Mouse (Mus musculus): ENCODE measurements around the gene Lrrc8b. TPM values are rescaled to one million over a fixed set of nuclear protein-coding genes. Genes with fewer than 3 reads are reported as not detected.

The Lrrc8b gene
- polyA plus RNA-seq, 1 experiment from 2014 or later: 7.2 TPM

DNA sequence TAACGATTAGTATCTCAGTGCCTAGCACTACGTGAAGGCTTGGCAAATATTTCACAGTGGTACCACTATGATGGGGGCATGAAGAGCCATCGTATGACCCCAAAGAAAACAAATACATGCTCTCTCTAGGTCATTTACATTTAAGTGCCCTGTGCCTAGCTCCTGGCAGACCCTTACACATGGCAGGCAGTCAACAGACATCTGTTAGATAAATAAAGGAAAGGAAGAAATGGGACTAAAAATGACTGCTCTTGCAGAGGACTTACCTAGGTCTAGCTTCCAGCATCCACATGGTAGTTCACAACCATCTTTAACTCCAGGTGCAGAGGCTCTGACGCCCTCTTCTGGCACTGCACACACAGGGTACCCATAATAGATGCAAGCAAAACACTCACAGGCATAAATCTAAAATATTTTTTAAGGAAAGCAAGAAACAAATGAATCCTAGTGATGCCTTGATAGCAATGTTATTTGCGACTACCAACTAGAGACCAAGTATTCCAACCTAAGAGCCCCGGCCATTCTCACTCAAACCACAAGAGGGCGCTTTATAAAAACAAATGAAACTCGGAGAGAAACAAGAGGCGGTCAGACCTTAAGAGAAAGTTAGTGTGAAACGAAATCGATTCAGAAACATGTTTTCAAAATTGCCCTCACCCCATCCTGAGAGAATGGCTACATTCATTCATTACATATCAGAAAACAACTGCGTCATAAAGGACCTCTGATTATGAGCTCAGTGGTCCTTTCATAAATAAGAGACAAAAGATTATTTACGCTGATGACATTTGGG lies 15.7 kb upstream of the Lrrc8b start:
- Histone ChIP-seq H3K4me2 (ENCODE audit: low read length) (peak overlapping the region; percentile 41), H3K4me3 (replicated peaks; ENCODE audit: low read depth, low read length) (peak overlapping the region; percentile 13; the same call in 1 of the 2 replicates), H3K9me3 (replicated peaks; ENCODE audit: low read length) (no peaks in the 10 kb centered on the region), H3K9ac (ENCODE audit: low read depth, low read length) (no peak overlapping the region), H3K4me1 (replicated peaks; ENCODE audit: insufficient read depth, low read length) (no peaks in the 10 kb centered on the region), H3K36me3 (ENCODE audit: insufficient read depth, low read length) (no peaks in the 10 kb centered on the region), H3K27me3 (ENCODE audit: insufficient read depth, low read length) (no peaks in the 10 kb centered on the region), H3K27ac (no peak overlapping the region)
- peak; percentile 67 for ATAC-seq (replicated peaks; ENCODE audit: low FRiP score, low read depth)
- peak; percentile 81 for TF ChIP-seq CTCF (IDR thresholded peaks at IDR 0.05; ENCODE audit: low read depth)
- WGBS: 26% methylated on average over 13 of the region's 13 CpGs
- peak; percentile 89 for DNase-seq (ENCODE audit: low spot score)

DNA sequence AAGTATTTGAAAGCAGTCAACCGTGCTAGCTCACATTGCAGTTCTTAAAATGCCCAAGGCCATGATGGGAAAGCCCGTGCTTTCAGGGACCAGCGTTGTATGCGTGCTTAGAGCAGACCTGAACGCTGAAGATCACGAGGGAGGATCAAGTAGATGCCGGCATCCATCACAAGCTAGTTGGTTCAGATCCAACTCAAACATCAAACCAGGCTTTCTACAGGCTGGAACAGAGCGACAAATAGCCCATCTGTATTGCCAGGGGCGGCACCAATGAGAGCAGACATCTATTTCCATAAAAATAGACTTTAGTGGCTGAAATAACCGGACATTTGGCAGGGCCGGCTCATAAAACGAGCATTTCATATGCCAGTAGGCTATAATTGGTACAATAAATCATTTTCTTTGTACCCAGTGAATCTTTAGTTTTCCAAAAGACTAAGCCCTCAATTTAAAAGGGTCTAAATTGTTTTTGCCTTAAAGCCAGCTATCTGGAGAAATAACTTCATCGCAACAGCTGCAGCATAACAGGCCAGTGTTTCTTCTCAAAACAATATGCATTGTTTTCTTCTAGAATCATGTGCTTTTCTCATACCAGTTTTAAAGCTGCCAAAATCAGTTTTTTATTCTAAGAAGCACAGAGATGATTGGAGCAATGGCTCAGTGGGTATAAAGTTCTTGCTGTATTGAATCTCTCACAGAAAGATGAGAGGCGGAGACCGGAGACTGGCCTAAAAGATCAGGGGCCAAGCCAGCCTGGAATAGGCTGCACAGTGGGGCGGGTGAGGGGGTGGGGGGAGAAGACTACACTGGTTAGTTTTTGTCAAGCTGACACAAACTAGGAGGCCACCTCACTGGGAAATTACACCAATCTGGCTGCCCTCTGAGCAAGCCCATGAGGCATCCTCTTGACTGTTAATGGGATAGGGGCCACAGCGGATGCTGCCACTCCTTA lies 14.9 kb upstream of the Lrrc8b start:
- Histone ChIP-seq H3K4me3 (replicated peaks; ENCODE audit: low read depth, low read length) (peak overlapping the region; percentile 13; the same call in 1 of the 2 replicates), H3K36me3 (ENCODE audit: insufficient read depth, low read length) (no peaks in the 10 kb centered on the region), H3K9me3 (replicated peaks; ENCODE audit: low read length) (no peaks in the 10 kb centered on the region), H3K27me3 (ENCODE audit: insufficient read depth, low read length) (no peaks in the 10 kb centered on the region), H3K9ac (ENCODE audit: low read depth, low read length) (no peak overlapping the region), H3K27ac (no peak overlapping the region), H3K4me1 (replicated peaks; ENCODE audit: insufficient read depth, low read length) (no peaks in the 10 kb centered on the region), H3K4me2 (ENCODE audit: low read length) (peak overlapping the region; percentile 41)
- TF ChIP-seq CTCF (IDR thresholded peaks at IDR 0.05; ENCODE audit: low read depth): no peak
- ATAC-seq (replicated peaks; ENCODE audit: low FRiP score, low read depth): no peak; the same call in 1 of the 2 replicates
- peak; percentile 58 for DNase-seq (ENCODE audit: low spot score)
- WGBS: 32% methylated on average over 17 of the region's 17 CpGs

DNA sequence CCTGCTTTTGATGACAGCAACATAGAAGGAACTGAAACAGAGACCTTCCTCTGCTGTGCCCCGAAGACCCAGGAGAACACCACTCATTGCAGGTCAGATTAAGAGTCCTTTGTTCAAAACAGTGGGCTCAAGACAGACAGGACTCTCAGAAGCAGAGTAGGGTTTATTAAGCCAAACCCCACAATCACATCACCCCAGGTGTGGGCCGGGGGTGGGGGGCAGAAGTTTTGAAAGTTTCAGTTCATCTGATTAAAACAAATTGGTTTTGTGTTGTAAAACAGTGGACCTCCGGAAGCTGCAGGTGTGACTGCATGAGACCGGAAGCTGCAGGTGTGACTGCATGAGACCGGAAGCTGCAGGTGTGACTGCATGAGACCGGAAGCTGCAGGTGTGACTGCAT lies 14.0 kb upstream of the Lrrc8b start:
- Histone ChIP-seq H3K9ac (ENCODE audit: low read depth, low read length) (no peak overlapping the region), H3K4me2 (ENCODE audit: low read length) (no peak overlapping the region), H3K27me3 (ENCODE audit: insufficient read depth, low read length) (no peaks in the 10 kb centered on the region), H3K4me1 (replicated peaks; ENCODE audit: insufficient read depth, low read length) (no peaks in the 10 kb centered on the region), H3K27ac (no peak overlapping the region), H3K4me3 (replicated peaks; ENCODE audit: low read depth, low read length) (no peak overlapping the region), H3K36me3 (ENCODE audit: insufficient read depth, low read length) (no peaks in the 10 kb centered on the region), H3K9me3 (replicated peaks; ENCODE audit: low read length) (no peaks in the 10 kb centered on the region)
- TF ChIP-seq CTCF (IDR thresholded peaks at IDR 0.05; ENCODE audit: low read depth): no peak
- no peak for DNase-seq (ENCODE audit: low spot score)
- ATAC-seq (replicated peaks; ENCODE audit: low FRiP score, low read depth): no peak
- WGBS: 94% methylated on average over 5 of the region's 6 CpGs

DNA sequence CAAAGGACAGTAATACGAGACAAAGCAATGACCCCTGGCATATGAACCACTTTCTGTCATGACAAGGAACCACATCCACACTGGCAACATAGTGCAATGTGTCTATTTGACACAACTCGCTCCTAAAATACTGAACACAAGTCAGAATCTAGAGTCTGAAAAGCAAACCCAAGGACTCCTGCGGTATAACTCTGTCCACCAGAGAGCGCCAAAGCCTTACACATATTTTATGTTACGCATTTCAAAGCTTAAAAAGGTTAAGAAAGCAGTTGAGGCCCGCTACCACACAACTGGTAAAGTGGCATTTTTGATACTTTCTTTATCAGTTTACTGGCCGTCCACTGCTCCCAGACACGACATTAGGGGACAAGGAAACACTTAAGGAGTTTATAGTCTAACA lies 10.6 kb upstream of the Lrrc8b start:
- Histone ChIP-seq H3K4me1 (replicated peaks; ENCODE audit: insufficient read depth, low read length) (no peaks in the 10 kb centered on the region), H3K9ac (ENCODE audit: low read depth, low read length) (no peak overlapping the region), H3K36me3 (ENCODE audit: insufficient read depth, low read length) (no peaks in the 10 kb centered on the region), H3K9me3 (replicated peaks; ENCODE audit: low read length) (no peaks in the 10 kb centered on the region), H3K27me3 (ENCODE audit: insufficient read depth, low read length) (no peaks in the 10 kb centered on the region), H3K4me2 (ENCODE audit: low read length) (no peak overlapping the region), H3K4me3 (replicated peaks; ENCODE audit: low read depth, low read length) (no peak overlapping the region), H3K27ac (no peak overlapping the region)
- DNase-seq (ENCODE audit: low spot score) (peak; percentile 78), ATAC-seq (replicated peaks; ENCODE audit: low FRiP score, low read depth) (no peak)
- TF ChIP-seq CTCF (IDR thresholded peaks at IDR 0.05; ENCODE audit: low read depth): peak; percentile 89
- 5% methylated on average over 8 of the region's 8 CpGs for WGBS

DNA sequence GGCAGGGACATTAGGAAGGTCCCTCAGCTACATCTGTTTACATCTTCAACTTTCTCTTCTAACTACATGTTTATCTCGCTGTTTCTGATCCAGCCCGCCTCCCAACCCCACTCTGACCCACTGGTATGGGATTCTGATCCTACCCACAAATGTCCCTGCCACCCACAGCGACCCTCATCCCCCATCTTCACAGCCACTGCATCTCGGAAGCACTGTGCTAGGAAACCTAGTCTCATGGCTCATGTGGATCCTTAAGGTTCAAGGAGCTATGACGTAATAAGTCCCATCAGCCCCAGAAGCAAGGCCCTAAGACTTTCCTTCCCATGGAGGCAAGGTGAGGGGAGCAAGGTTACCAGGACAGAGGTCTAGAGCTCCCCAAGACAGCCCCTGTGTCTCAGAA lies 7.9 kb upstream of the Lrrc8b start:
- Histone ChIP-seq H3K9me3 (replicated peaks; ENCODE audit: low read length) (no peaks in the 10 kb centered on the region), H3K36me3 (ENCODE audit: insufficient read depth, low read length) (no peaks in the 10 kb centered on the region), H3K4me3 (replicated peaks; ENCODE audit: low read depth, low read length) (no peak overlapping the region), H3K4me1 (replicated peaks; ENCODE audit: insufficient read depth, low read length) (no peaks in the 10 kb centered on the region), H3K4me2 (ENCODE audit: low read length) (no peak overlapping the region), H3K27ac (no peak overlapping the region), H3K9ac (ENCODE audit: low read depth, low read length) (no peak overlapping the region), H3K27me3 (ENCODE audit: insufficient read depth, low read length) (no peaks in the 10 kb centered on the region)
- WGBS: 90% methylated on average over 5 of the region's 5 CpGs
- no peak for ATAC-seq (replicated peaks; ENCODE audit: low FRiP score, low read depth)
- TF ChIP-seq CTCF (IDR thresholded peaks at IDR 0.05; ENCODE audit: low read depth): no peak
- DNase-seq (ENCODE audit: low spot score): no peak

DNA sequence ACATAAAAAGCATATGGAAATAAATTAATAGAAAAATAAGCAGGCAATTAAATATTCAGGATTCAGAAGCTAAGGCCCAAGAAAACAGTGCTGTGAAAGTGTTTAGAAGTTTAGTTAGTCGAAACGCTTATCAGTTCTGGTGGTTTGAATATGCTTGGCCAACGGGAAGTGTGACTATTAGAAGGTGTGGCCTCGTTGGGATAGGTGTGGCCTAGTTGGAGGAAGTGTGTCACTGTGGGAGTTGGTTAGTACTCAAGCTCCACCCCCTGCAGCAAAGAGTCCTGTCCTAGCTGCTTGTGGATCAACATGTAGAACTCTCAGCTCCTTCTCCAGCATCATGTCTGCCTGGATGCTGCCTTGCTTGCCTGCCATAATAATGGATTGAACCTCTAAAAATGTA lies 6.5 kb upstream of the Lrrc8b start:
- H3K27ac ChIP-seq: no peak overlapping the region
- DNase-seq (ENCODE audit: low spot score): no peak

More for the DNA sequence above, 6.5 kb upstream of the Lrrc8b start:
- H3K4me1 ChIP-seq (replicated peaks; ENCODE audit: insufficient read depth, low read length): no peaks in the 10 kb centered on the region
- no peak overlapping the region for H3K9ac ChIP-seq (ENCODE audit: low read depth, low read length)
- no peak for TF ChIP-seq CTCF (IDR thresholded peaks at IDR 0.05; ENCODE audit: low read depth)
- 86% methylated on average over 4 of the region's 4 CpGs for WGBS
- H3K27me3 ChIP-seq (ENCODE audit: insufficient read depth, low read length): no peaks in the 10 kb centered on the region
- H3K4me2 ChIP-seq (ENCODE audit: low read length): no peak overlapping the region
- ATAC-seq (replicated peaks; ENCODE audit: low FRiP score, low read depth): no peak
- no peaks in the 10 kb centered on the region for H3K9me3 ChIP-seq (replicated peaks; ENCODE audit: low read length)
- H3K36me3 ChIP-seq (ENCODE audit: insufficient read depth, low read length): no peaks in the 10 kb centered on the region
- H3K4me3 ChIP-seq (replicated peaks; ENCODE audit: low read depth, low read length): no peak overlapping the region
